Mouse (Mus musculus): ENCODE results near the gene Pim1. TPM values are rescaled to one million over a fixed set of nuclear protein-coding genes. Genes with fewer than 3 reads are reported as not detected.
"Not testable (repeated sequence)": the region's sequence is repeated elsewhere in the genome, so short reads cannot be mapped to it uniquely, and the experiment has no call there.

Pim1 gene
- polyA plus RNA-seq, 1 experiment from 2014 or later, result 7.2 TPM

- no peaks in the 10 kb centered on the region for H3K4me1 ChIP-seq (ENCODE audit: control insufficient read depth, insufficient read depth, low read depth, low read length)
- WGBS, result 74% methylated on average over 12 of the region's 12 CpGs
These were observed 18.5 kb downstream of the Pim1 start for GRCm38 (mm10) chr17:29508927-29509608.

GRCm38 (mm10) chr17:29510691-29511090 is 20.1 kb downstream of the Pim1 start:
- Histone ChIP-seq H3K4me2 (ENCODE audit: low read length) (no peak overlapping the region), H3K9ac (ENCODE audit: low read depth, low read length) (no peak overlapping the region), H3K4me3 (ENCODE audit: low read length) (no peak overlapping the region), H3K27ac (ENCODE audit: low read depth, low read length) (no peak overlapping the region), H3K4me1 (ENCODE audit: control insufficient read depth, insufficient read depth, low read depth, low read length) (no peaks in the 10 kb centered on the region), H3K27me3 (replicated peaks; ENCODE audit: control insufficient read depth, insufficient read depth, low read length) (no peaks in the 10 kb centered on the region), H3K9me3 (ENCODE audit: control insufficient read depth, low read length) (no peaks in the 10 kb centered on the region), H3K36me3 (ENCODE audit: control insufficient read depth, insufficient read depth, low read length) (no peaks in the 10 kb centered on the region)
- no peak for ATAC-seq
- 64% methylated on average over 8 of the region's 8 CpGs for WGBS

More at GRCm38 (mm10) chr17:29508927-29509608, 18.5 kb downstream of the Pim1 start:
- no peaks in the 10 kb centered on the region for H3K9me3 ChIP-seq (ENCODE audit: control insufficient read depth, low read length)
- no peak for ATAC-seq
- H3K36me3 ChIP-seq (ENCODE audit: control insufficient read depth, insufficient read depth, low read length), result no peaks in the 10 kb centered on the region
- no peak overlapping the region for H3K4me3 ChIP-seq (ENCODE audit: low read length)
- no peak overlapping the region for H3K27ac ChIP-seq (ENCODE audit: low read depth, low read length)
- no peak overlapping the region for H3K4me2 ChIP-seq (ENCODE audit: low read length)
- no peaks in the 10 kb centered on the region for H3K27me3 ChIP-seq (replicated peaks; ENCODE audit: control insufficient read depth, insufficient read depth, low read length)
- no peak overlapping the region for H3K9ac ChIP-seq (ENCODE audit: low read depth, low read length)

- no peak overlapping the region; the same call in 1 of the 2 replicates for H3K9ac ChIP-seq (ENCODE audit: low read depth, low read length)
- no peak overlapping the region for H3K27ac ChIP-seq (ENCODE audit: low read depth, low read length)
- H3K4me1 ChIP-seq (ENCODE audit: control insufficient read depth, insufficient read depth, low read depth, low read length), result no peaks in the 10 kb centered on the region
- no peaks in the 10 kb centered on the region for H3K9me3 ChIP-seq (ENCODE audit: control insufficient read depth, low read length)
- no peaks in the 10 kb centered on the region for H3K27me3 ChIP-seq (replicated peaks; ENCODE audit: control insufficient read depth, insufficient read depth, low read length)
- no peak overlapping the region for H3K4me2 ChIP-seq (ENCODE audit: low read length)
- 37% methylated on average over 13 of the region's 13 CpGs for WGBS
- H3K36me3 ChIP-seq (ENCODE audit: control insufficient read depth, insufficient read depth, low read length), result no peaks in the 10 kb centered on the region
- H3K4me3 ChIP-seq (ENCODE audit: low read length), result no peak overlapping the region
- ATAC-seq, result peak; percentile 65
These were observed 22.6 kb downstream of the Pim1 start for GRCm38 (mm10) chr17:29513044-29513730.

GRCm38 (mm10) chr17:29514435-29514834 is 23.9 kb downstream of the Pim1 start:
- H3K9me3 ChIP-seq (ENCODE audit: control insufficient read depth, low read length), result no peaks in the 10 kb centered on the region
- H3K27ac ChIP-seq (ENCODE audit: low read depth, low read length), result no peak overlapping the region
- H3K9ac ChIP-seq (ENCODE audit: low read depth, low read length), result no peak overlapping the region
- no peak overlapping the region for H3K4me3 ChIP-seq (ENCODE audit: low read length)
- peak; percentile 58; the same call in 1 of the 2 replicates for ATAC-seq
- no peaks in the 10 kb centered on the region for H3K4me1 ChIP-seq (ENCODE audit: control insufficient read depth, insufficient read depth, low read depth, low read length)
- no peaks in the 10 kb centered on the region for H3K27me3 ChIP-seq (replicated peaks; ENCODE audit: control insufficient read depth, insufficient read depth, low read length)
- WGBS, result 4% methylated on average over 11 of the region's 11 CpGs
- H3K36me3 ChIP-seq (ENCODE audit: control insufficient read depth, insufficient read depth, low read length), result no peaks in the 10 kb centered on the region
- no peak overlapping the region for H3K4me2 ChIP-seq (ENCODE audit: low read length)

GRCm38 (mm10) chr17:29518665-29519064 is 28.1 kb downstream of the Pim1 start:
- ATAC-seq; H3K4me3 ChIP-seq (ENCODE audit: low read length); H3K27me3 ChIP-seq (replicated peaks; ENCODE audit: control insufficient read depth, insufficient read depth, low read length); H3K27ac ChIP-seq (ENCODE audit: low read depth, low read length); H3K9ac ChIP-seq (ENCODE audit: low read depth, low read length); H3K4me1 ChIP-seq (ENCODE audit: control insufficient read depth, insufficient read depth, low read depth, low read length); H3K36me3 ChIP-seq (ENCODE audit: control insufficient read depth, insufficient read depth, low read length); H3K4me2 ChIP-seq (ENCODE audit: low read length); H3K9me3 ChIP-seq (ENCODE audit: control insufficient read depth, low read length): not testable (repeated sequence)
- WGBS, result 88% methylated on average over 5 of the region's 5 CpGs

- Histone ChIP-seq H3K27ac (ENCODE audit: low read depth, low read length) (no peak overlapping the region), H3K27me3 (replicated peaks; ENCODE audit: control insufficient read depth, insufficient read depth, low read length) (no peaks in the 10 kb centered on the region), H3K4me2 (ENCODE audit: low read length) (no peak overlapping the region), H3K4me3 (ENCODE audit: low read length) (no peak overlapping the region), H3K4me1 (ENCODE audit: control insufficient read depth, insufficient read depth, low read depth, low read length) (no peaks in the 10 kb centered on the region), H3K9me3 (ENCODE audit: control insufficient read depth, low read length) (no peaks in the 10 kb centered on the region), H3K9ac (ENCODE audit: low read depth, low read length) (no peak overlapping the region), H3K36me3 (ENCODE audit: control insufficient read depth, insufficient read depth, low read length) (no peaks in the 10 kb centered on the region)
- no peak for ATAC-seq
- 73% methylated on average over 8 of the region's 8 CpGs for WGBS
These were observed 29.2 kb downstream of the Pim1 start for GRCm38 (mm10) chr17:29519731-29520130.

- no peak for ATAC-seq
- peaks cover 7% of the 10 kb centered on the region; the same call in 1 of the 2 replicates for H3K9me3 ChIP-seq (ENCODE audit: control insufficient read depth, low read length)
- H3K36me3 ChIP-seq (ENCODE audit: control insufficient read depth, insufficient read depth, low read length), result no peaks in the 10 kb centered on the region
- WGBS, result 93% methylated on average over 2 of the region's 2 CpGs
- no peak overlapping the region for H3K4me3 ChIP-seq (ENCODE audit: low read length)
- no peak overlapping the region for H3K4me2 ChIP-seq (ENCODE audit: low read length)
- H3K27ac ChIP-seq (ENCODE audit: low read depth, low read length), result no peak overlapping the region
- H3K27me3 ChIP-seq (replicated peaks; ENCODE audit: control insufficient read depth, insufficient read depth, low read length), result no peaks in the 10 kb centered on the region
- no peaks in the 10 kb centered on the region for H3K4me1 ChIP-seq (ENCODE audit: control insufficient read depth, insufficient read depth, low read depth, low read length)
- no peak overlapping the region for H3K9ac ChIP-seq (ENCODE audit: low read depth, low read length)
These were observed 35.1 kb downstream of the Pim1 start for GRCm38 (mm10) chr17:29525613-29526012.

- no peak overlapping the region for H3K4me2 ChIP-seq (ENCODE audit: low read length)
- no peaks in the 10 kb centered on the region for H3K36me3 ChIP-seq (ENCODE audit: control insufficient read depth, insufficient read depth, low read length)
- no peak overlapping the region for H3K9ac ChIP-seq (ENCODE audit: low read depth, low read length)
- ATAC-seq, result no peak
- 72% methylated on average over 8 of the region's 8 CpGs for WGBS
- no peaks in the 10 kb centered on the region for H3K4me1 ChIP-seq (ENCODE audit: control insufficient read depth, insufficient read depth, low read depth, low read length)
- no peak overlapping the region for H3K4me3 ChIP-seq (ENCODE audit: low read length)
- no peak overlapping the region for H3K27ac ChIP-seq (ENCODE audit: low read depth, low read length)
- no peaks in the 10 kb centered on the region for H3K27me3 ChIP-seq (replicated peaks; ENCODE audit: control insufficient read depth, insufficient read depth, low read length)
- peaks cover 7% of the 10 kb centered on the region; the same call in 1 of the 2 replicates for H3K9me3 ChIP-seq (ENCODE audit: control insufficient read depth, low read length)
These were observed 38.1 kb downstream of the Pim1 start for GRCm38 (mm10) chr17:29528568-29529187.

GRCm38 (mm10) chr17:29530508-29530907 is 40.0 kb downstream of the Pim1 start:
- no peaks in the 10 kb centered on the region for H3K36me3 ChIP-seq (ENCODE audit: control insufficient read depth, insufficient read depth, low read length)
- H3K4me2 ChIP-seq (ENCODE audit: low read length), result no peak overlapping the region
- WGBS, result 75% methylated on average over 6 of the region's 6 CpGs
- H3K4me3 ChIP-seq (ENCODE audit: low read length), result no peak overlapping the region
- H3K27ac ChIP-seq (ENCODE audit: low read depth, low read length), result no peak overlapping the region
- H3K9me3 ChIP-seq (ENCODE audit: control insufficient read depth, low read length), result 0 out of 2 replicates have a peak, but pooled peaks cover 4% of the 10 kb centered on the region
- no peak for ATAC-seq
- H3K9ac ChIP-seq (ENCODE audit: low read depth, low read length), result no peak overlapping the region
- H3K27me3 ChIP-seq (replicated peaks; ENCODE audit: control insufficient read depth, insufficient read depth, low read length), result no peaks in the 10 kb centered on the region
- H3K4me1 ChIP-seq (ENCODE audit: control insufficient read depth, insufficient read depth, low read depth, low read length), result no peaks in the 10 kb centered on the region

All from hindbrain, embryonic 16.5 days (tissue).